Mouse (Mus musculus) small intestine, adult 2 months (tissue): ENCODE results near the gene Mettl21a. TPM values are rescaled to one million over a fixed set of nuclear protein-coding genes. Genes with fewer than 3 reads are reported as not detected.
"Not testable (repeated sequence)": the region's sequence is repeated elsewhere in the genome, so short reads cannot be mapped to it uniquely, and the experiment has no call there.

Experiments used
- H3K27ac ChIP-seq: fragments of 200-500 bp; 2 replicates; pipeline ENCODE4 v1.5.1; 2012; ENCODE audit warnings: low read depth, low read length, control low read depth, inconsistent platforms; ENCODE audit not compliant: insufficient read depth
- H3K27me3 ChIP-seq: fragments of 200-500 bp; 2 replicates; pipeline ENCODE4 v1.6.1; 2012; ENCODE audit warnings: mild to moderate bottlenecking, moderate library complexity, low read length, inconsistent platforms; ENCODE audit not compliant: control insufficient read depth, insufficient read depth
- H3K36me3 ChIP-seq: fragments of 200-500 bp; 2 replicates; pipeline ENCODE4 v1.6.1; 2012; ENCODE audit warnings: mild to moderate bottlenecking, low read length, control low read depth, inconsistent platforms; ENCODE audit not compliant: control insufficient read depth, insufficient read depth
- H3K4me1 ChIP-seq: fragments of 200-500 bp; 2 replicates; pipeline ENCODE4 v1.6.1; 2012; ENCODE audit warnings: low read length, inconsistent platforms, mixed read lengths; ENCODE audit not compliant: control insufficient read depth, insufficient read depth, insufficient read length
- H3K4me3 ChIP-seq: fragments of 200-500 bp; 2 replicates; pipeline ENCODE4 v1.5.1; 2012; ENCODE audit warnings: low read depth, mild to moderate bottlenecking, control low read depth, inconsistent platforms, low read length, moderate library complexity
- CTCF ChIP-seq: fragments of 200-500 bp; IDR thresholded peaks from 2 replicates; pipeline ENCODE4 v1.5.1; 2012; ENCODE audit warnings: low read depth, mild to moderate bottlenecking, control low read depth, inconsistent platforms, low read length, moderate library complexity, mixed read lengths; ENCODE audit not compliant: insufficient replicate concordance, insufficient read length; ENCODE audit errors: extremely low read depth
- POLR2A ChIP-seq: fragments of 200-500 bp; IDR thresholded peaks from 2 replicates; pipeline ENCODE4 v1.6.1; 2012; ENCODE audit warnings: low read depth, mild to moderate bottlenecking, control low read depth, inconsistent platforms, low read length, moderate library complexity
- WGBS: fragments of 180-500 bp; shearing (Covaris S2); methylation state at CpG from one replicate; pipeline ENCODE4 v1.1.7; 2018; 5-methylcytosine and 5-hydroxymethylcytosine counted together
- polyA plus RNA-seq: library from polyadenylated mRNA; depleted of rRNA; stranded (reverse); fragments of >200 nt; gene quantifications from 2 replicates; pipeline ENCODE4 v1.2.3, GENCODE M21; 2012; rRNA removed

The Mettl21a gene
- polyA plus RNA-seq, 1 experiment: 3.0 TPM

GRCm38 (mm10) chr1:64578801-64579200 lies 38.2 kb downstream of the Mettl21a start:
- Histone ChIP-seq H3K36me3 (peaks cover 34% of the 10 kb centered on the region), H3K4me3 (no peak overlapping the region), H3K27me3 (no peaks in the 10 kb centered on the region), H3K4me1 (no peaks in the 10 kb centered on the region), H3K27ac (no peak overlapping the region)
- TF ChIP-seq CTCF (no peak), POLR2A (no peak)
- 91% methylated on average over 3 of the region's 3 CpGs for WGBS

- peaks cover 34% of the 10 kb centered on the region for H3K36me3 ChIP-seq
These were observed 39.1 kb downstream of the Mettl21a start for GRCm38 (mm10) chr1:64577911-64578310.

GRCm38 (mm10) chr1:64576732-64577131 lies 40.3 kb downstream of the Mettl21a start:
- no peaks in the 10 kb centered on the region for H3K4me1 ChIP-seq
- TF ChIP-seq POLR2A: no peak
- no peak for TF ChIP-seq CTCF
- H3K4me3 ChIP-seq: no peak overlapping the region
- 89% methylated on average over 2 of the region's 2 CpGs for WGBS
- H3K36me3 ChIP-seq: peaks cover 33% of the 10 kb centered on the region
- H3K27me3 ChIP-seq: no peaks in the 10 kb centered on the region
- no peak overlapping the region for H3K27ac ChIP-seq

More at GRCm38 (mm10) chr1:64577911-64578310, 39.1 kb downstream of the Mettl21a start:
- H3K27me3 ChIP-seq, H3K4me1 ChIP-seq, H3K4me3 ChIP-seq, H3K27ac ChIP-seq: not testable (repeated sequence)
- WGBS: 49% methylated on average over 9 of the region's 9 CpGs

- WGBS: 95% methylated on average over 7 of the region's 7 CpGs
- H3K36me3 ChIP-seq: peaks cover 34% of the 10 kb centered on the region
- no peak overlapping the region for H3K4me3 ChIP-seq
- no peaks in the 10 kb centered on the region for H3K27me3 ChIP-seq
- TF ChIP-seq CTCF (no peak), POLR2A (no peak)
- no peaks in the 10 kb centered on the region for H3K4me1 ChIP-seq
- no peak overlapping the region for H3K27ac ChIP-seq
These were observed 41.0 kb downstream of the Mettl21a start for GRCm38 (mm10) chr1:64576022-64576421.

GRCm38 (mm10) chr1:64568206-64568605 lies 48.8 kb downstream of the Mettl21a start:
- peaks cover 33% of the 10 kb centered on the region for H3K36me3 ChIP-seq
- no peak overlapping the region for H3K4me3 ChIP-seq
- H3K4me1 ChIP-seq: no peaks in the 10 kb centered on the region
- H3K27me3 ChIP-seq: no peaks in the 10 kb centered on the region
- TF ChIP-seq POLR2A: no peak
- no peak overlapping the region for H3K27ac ChIP-seq

GRCm38 (mm10) chr1:64560105-64560504 lies 56.9 kb downstream of the Mettl21a start:
- Histone ChIP-seq H3K27me3 (no peaks in the 10 kb centered on the region), H3K4me1 (no peaks in the 10 kb centered on the region), H3K4me3 (no peak overlapping the region), H3K36me3 (peaks cover 31% of the 10 kb centered on the region), H3K27ac (no peak overlapping the region)
- WGBS: 83% methylated on average over 3 of the region's 3 CpGs
- TF ChIP-seq CTCF: no peak
- TF ChIP-seq POLR2A: no peak

Other genes starting within 250 kb of the Mettl21a start
- gene Creb1, start 84.6 kb downstream of the Mettl21a start, polyA plus RNA-seq: 9.7 and 12.6 TPM in 2 replicates
- gene Ccnyl1, start 73.2 kb upstream of the Mettl21a start, polyA plus RNA-seq: 15.8 and 35.4 TPM in 2 replicates
- 51.3 and 133 TPM in 2 replicates for gene Fzd5, start 120.5 kb upstream of the Mettl21a start, polyA plus RNA-seq